Mouse (Mus musculus): Measurements from ENCODE around the gene Iqsec3.

DNA sequence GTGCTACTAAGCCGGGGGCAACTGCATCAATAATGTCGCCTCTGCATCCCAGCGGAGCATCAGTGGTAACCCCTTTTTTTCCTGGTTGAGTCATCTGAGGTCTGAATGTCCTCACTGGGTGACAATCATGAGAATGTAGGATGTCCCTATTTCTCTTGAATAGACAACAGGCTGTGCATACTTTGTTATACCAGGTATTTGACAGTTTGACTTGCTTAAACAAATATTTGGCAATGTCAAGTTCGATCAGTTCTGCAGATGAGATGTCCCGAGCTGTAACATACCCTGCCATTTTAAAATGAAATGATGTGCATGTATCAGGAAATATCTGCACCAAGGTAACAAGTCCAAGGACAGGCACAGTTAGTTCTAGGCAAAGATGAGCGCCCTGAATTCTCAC, 72.3 kb downstream of the Iqsec3 start:
- TF ChIP-seq CTCF (IDR thresholded peaks at IDR 0.05; ENCODE audit: low read depth, low read length) (no peak), POLR2A (IDR thresholded peaks at IDR 0.05; ENCODE audit: borderline replicate concordance, low read depth, low read length) (no peak)
